Mouse (Mus musculus) embryonic facial prominence, embryonic 10.5 days (tissue): ENCODE measurements around the gene Rnf114. TPM values are rescaled to one million over a fixed set of nuclear protein-coding genes. Genes with fewer than 3 reads are reported as not detected.

Source experiments
- DNase-seq: peaks from one replicate; pipeline ENCODE4 v3.0.0-alpha.2; 2017; ENCODE audit warnings: low spot score
- H3K27ac ChIP-seq: fragments of 300-500 bp; sonication (generic); replicated peaks from 2 replicates; pipeline ENCODE4 v1.5.1; 2016; ENCODE audit warnings: mild to moderate bottlenecking
- H3K27me3 ChIP-seq: fragments of 300-500 bp; sonication (generic); replicated peaks from 2 replicates; pipeline ENCODE4 v1.6.1; 2016; ENCODE audit warnings: low read depth, mild to moderate bottlenecking; ENCODE audit not compliant: poor library complexity, severe bottlenecking
- H3K36me3 ChIP-seq: fragments of 300-500 bp; sonication (generic); replicated peaks from 2 replicates; pipeline ENCODE4 v1.6.1; 2016; ENCODE audit warnings: mild to moderate bottlenecking, moderate library complexity
- H3K4me1 ChIP-seq: fragments of 300-500 bp; sonication (generic); 2 replicates; pipeline ENCODE4 v1.6.1; 2016
- H3K4me3 ChIP-seq: fragments of 300-500 bp; sonication (generic); 2 replicates; pipeline ENCODE4 v1.5.1; 2016; ENCODE audit warnings: mild to moderate bottlenecking, moderate library complexity
- H3K9me3 ChIP-seq: fragments of 300-500 bp; sonication (generic); 2 replicates; pipeline ENCODE4 v1.6.1; 2016; ENCODE audit warnings: mild to moderate bottlenecking
- WGBS: fragments of 180-500 bp; shearing (Covaris S2); methylation state at CpG from one replicate; pipeline ENCODE4 v1.1.7; 2016; 5-methylcytosine and 5-hydroxymethylcytosine counted together
- polyA plus RNA-seq: library from polyadenylated mRNA; unstranded; fragments of >200 nt; fragmentation: Nextera tagmentation; extraction: Ambion mirVana; gene quantifications from 2 replicates; pipeline ENCODE4 v1.2.1, GENCODE M21; 2016

Gene Rnf114
- polyA plus RNA-seq, 1 experiment from 2014 or later: 133 TPM

DNA sequence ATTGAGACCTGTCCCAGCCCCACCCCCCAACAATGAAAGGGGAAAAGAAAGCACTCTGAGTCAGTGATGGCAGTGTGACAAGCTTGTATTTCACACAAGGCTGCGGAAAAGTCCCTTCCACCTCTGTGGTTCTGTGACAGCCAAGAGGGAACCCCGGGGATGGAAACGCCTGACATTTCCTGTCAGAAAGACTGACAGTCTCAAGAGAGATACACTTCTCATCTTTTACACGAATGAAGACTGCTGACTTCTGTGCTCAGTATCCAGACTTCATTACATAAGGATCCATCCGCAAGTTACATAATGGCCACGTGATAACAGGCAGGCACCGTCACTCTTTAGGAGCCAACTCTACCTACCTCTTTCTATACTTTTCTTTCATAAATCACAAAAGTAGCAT lies 4.0 kb downstream of the Rnf114 start:
- DNase-seq: no peak
- Histone ChIP-seq H3K27ac (no peak overlapping the region), H3K4me1 (peaks cover 17% of the 10 kb centered on the region), H3K27me3 (no peaks in the 10 kb centered on the region), H3K36me3 (peaks cover 11% of the 10 kb centered on the region; the same call in 1 of the 2 replicates), H3K9me3 (no peaks in the 10 kb centered on the region), H3K4me3 (no peak overlapping the region)
- WGBS: 87% methylated on average over 7 of the region's 7 CpGs

DNA sequence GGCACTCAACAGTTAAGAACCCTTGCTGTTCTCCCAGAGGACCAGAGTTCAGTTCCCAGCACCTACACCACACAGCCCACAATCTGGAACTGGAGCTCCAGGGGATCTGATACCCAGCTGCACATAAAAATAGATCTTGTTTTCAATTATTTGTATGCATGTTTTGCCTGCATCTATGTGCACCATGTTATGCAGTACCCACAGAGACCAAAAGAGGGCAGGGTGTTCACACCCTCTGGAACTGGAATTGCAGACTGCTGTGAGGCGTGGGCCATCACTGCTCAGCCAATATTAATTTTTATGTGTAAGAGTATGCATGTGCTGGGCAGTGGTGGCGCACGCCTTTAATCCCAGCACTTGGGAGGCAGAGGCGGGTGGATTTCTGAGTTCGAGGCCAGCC lies 4.8 kb downstream of the Rnf114 start:
- H3K4me3 ChIP-seq: no peak overlapping the region
- no peak overlapping the region for H3K27ac ChIP-seq
- peaks cover 11% of the 10 kb centered on the region; the same call in 1 of the 2 replicates for H3K36me3 ChIP-seq
- no peaks in the 10 kb centered on the region for H3K27me3 ChIP-seq
- 75% methylated on average over 5 of the region's 5 CpGs for WGBS
- H3K9me3 ChIP-seq: no peaks in the 10 kb centered on the region
- peak; percentile 31 for DNase-seq
- H3K4me1 ChIP-seq: peaks cover 9% of the 10 kb centered on the region

DNA sequence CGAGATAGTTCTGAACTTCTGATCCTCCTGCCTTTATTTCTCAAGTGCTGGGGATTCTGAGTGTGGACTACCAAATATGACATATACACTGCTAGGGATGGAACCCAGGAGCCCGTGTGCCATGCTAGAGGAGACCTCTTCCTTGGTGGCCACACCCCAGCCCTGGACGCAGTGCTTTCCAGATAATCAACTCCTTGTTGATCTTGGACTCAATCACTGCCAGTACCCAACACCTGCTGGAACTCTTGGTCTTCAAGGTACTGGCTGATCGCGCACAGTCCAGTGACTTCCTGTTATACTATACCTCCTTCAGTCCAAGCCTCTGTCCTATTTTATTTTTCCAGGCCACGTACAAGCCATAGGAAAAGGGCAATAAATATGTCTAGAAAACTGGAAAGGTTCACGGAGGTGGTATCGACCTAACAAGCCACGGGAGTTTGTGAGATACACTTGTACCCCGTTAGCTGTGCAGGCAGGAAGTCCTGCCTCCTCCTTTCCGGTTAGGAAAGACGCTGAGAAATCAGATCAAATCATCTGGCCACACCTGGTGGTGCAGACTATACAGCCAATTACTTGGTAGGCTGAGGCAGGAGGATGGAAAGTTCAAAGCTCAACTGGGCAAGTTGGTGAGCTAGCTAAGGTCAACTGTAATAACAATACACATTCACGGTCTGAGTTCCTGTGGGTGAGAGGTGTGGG lies 10.3 kb downstream of the Rnf114 start:
- Histone ChIP-seq H3K4me3 (peak overlapping the region; percentile 98), H3K27ac (peak overlapping the region; percentile 98)

DNA sequence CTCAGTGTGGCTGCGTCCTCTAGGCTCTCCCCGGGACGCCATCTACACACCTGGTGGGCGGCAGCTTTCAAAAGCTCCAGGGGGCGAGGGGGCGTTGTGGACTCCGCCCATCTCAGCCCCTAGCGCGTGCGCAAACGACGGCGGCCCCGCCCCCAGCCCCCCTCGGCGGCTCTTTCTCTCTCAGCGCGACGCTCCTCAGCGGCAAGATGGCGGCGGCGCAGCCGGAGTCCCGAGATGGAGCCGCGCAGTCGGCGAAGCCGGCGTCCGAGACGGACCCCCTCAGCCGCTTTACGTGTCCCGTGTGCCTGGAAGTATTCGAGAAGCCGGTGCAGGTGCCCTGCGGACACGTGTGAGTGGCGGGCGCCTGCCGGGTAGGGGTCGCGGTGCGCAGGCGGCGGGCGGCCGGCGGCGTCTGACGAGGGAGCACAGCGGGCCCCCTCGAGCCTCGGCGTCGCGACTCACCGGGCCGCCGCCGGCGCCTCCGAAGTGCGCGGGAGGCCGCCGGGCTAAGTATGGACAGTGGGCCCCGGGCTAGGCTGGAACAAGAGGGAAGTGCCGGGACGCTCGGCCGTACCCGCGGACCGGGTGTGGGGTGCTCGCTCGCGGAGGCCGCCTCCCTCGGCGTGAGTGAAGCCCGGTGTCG lies 10.9 kb downstream of the Rnf114 start:
- WGBS: under 1% methylated on average over 85 of the region's 85 CpGs
- H3K27me3 ChIP-seq: no peaks in the 10 kb centered on the region
- H3K27ac ChIP-seq: peak overlapping the region; percentile 98
- H3K4me1 ChIP-seq: peaks cover 34% of the 10 kb centered on the region
- peak; percentile 95 for DNase-seq
- H3K36me3 ChIP-seq: peaks cover 39% of the 10 kb centered on the region
- no peaks in the 10 kb centered on the region for H3K9me3 ChIP-seq
- peak overlapping the region; percentile 98 for H3K4me3 ChIP-seq

More for the DNA sequence above, 10.3 kb downstream of the Rnf114 start:
- no peak for DNase-seq
- H3K4me1 ChIP-seq: peaks cover 34% of the 10 kb centered on the region
- H3K9me3 ChIP-seq: no peaks in the 10 kb centered on the region
- WGBS: 48% methylated on average over 13 of the region's 13 CpGs
- H3K36me3 ChIP-seq: peaks cover 32% of the 10 kb centered on the region
- H3K27me3 ChIP-seq: no peaks in the 10 kb centered on the region

DNA sequence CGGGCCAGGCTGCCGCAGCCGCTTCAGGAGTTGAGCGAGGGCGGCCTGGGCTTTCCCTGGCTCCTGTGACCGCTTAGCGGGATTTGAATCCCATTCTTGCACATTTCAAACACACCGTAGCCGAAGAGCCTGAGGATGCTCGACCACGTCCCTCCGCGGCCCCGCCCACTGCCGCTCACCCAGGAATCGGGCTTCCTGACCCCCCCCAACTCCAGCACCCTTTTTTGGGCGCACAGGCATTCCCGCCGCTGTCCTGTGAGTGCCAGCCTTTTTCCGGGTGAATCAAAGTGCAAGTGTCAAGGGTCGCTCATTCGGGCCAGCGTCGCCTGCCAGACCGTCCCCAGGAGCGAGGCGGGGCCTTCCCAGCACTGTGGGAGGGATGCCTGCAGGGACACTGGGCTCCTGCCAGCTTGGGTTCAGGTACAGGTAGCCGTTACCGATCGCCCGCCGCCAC lies 11.5 kb downstream of the Rnf114 start:
- under 1% methylated on average over 32 of the region's 32 CpGs for WGBS
- H3K9me3 ChIP-seq: no peaks in the 10 kb centered on the region
- H3K27me3 ChIP-seq: no peaks in the 10 kb centered on the region

DNA sequence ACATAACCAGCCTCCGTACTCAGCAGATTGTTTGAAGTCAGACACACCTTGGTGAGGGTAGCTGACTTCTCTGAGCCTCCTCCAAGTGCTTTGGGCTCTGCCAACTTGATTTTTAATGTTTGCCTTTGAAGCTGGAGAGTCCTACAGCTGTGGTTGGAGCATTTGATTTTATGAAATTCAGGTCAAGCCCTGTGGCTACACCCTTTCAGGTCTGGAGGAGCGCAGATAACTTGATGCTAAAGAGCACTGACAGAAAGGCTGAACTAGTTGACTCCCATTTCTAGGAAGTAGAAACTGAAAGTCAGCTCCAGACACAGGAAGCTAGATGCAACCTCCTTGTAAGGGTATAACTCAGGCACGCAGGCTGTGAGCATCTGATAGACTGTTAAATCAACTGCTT lies 12.7 kb downstream of the Rnf114 start:
- Histone ChIP-seq H3K36me3 (peaks cover 56% of the 10 kb centered on the region), H3K27me3 (no peaks in the 10 kb centered on the region), H3K4me3 (peak overlapping the region; percentile 98; the same call in 1 of the 2 replicates), H3K4me1 (peaks cover 34% of the 10 kb centered on the region), H3K9me3 (no peaks in the 10 kb centered on the region), H3K27ac (no peak overlapping the region)
- no peak for DNase-seq
- WGBS: 89% methylated on average over 3 of the region's 3 CpGs

More for the DNA sequence above, 11.5 kb downstream of the Rnf114 start:
- Histone ChIP-seq H3K4me1 (peaks cover 34% of the 10 kb centered on the region), H3K4me3 (peak overlapping the region; percentile 98), H3K36me3 (peaks cover 44% of the 10 kb centered on the region), H3K27ac (peak overlapping the region; percentile 98)
- peak; percentile 58 for DNase-seq

DNA sequence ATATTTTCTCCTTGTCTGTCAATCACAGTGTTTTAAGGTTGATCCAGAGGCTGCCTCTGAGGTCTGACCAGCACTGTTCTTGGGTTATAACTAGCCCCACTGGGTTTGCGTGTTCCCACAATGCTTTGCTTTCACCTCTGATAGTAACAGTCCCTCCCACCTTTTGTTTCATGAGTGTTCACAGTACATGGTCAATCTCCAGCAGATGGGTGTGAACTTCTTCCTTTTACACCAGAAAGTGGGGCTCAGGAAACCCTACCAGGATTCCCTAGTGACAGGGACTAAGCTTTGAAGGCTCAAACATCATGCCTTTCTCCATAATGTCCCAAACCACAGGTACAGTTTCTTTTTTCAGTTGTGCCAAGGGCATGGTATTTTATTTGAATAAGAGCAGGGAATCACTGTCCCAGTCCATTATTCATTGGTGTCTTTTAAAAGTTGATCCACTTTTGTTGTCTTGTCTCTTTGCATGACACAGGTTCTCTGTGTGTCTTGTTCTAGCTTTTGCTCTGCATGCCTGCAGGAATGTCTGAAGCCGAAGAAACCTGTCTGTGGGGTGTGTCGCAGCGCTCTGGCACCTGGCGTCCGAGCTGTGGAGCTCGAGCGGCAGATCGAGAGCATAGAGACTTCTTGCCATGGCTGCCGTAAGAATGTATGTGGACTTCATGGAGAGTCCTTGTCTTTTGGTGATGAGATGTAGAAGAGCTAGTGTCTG lies 14.3 kb downstream of the Rnf114 start:
- 94% methylated on average over 10 of the region's 10 CpGs for WGBS

DNA sequence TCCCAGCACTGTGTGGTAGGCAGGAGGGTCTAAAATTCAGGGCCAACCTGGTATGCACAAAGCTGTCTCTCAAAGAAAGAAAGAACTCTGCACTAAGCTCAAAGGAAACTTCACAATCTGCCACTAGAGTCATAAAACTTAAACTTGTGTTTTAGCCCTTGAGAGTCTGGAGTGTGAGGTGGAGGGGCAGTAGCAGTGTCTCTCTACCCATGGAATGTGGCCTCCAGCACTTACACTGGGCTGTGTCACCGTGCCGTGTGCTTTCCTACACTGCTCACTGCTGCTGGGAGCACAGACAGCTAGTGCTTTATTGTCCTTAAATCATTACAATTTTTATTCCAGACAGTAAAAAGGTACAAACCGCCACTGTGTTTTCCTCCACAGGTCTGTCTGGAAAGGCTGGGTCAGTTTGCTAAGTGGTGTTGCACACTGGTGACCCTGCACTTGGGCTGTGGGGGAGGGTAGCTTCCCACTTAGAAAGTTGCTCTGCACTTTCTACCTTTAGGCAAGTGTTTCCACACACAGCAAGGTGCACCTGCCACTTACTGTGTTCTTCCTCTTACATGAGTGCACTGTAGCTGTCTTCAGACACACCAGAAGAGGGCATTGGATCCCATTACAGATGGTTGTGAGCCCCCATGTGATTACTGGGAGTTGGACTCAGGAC lies 15.4 kb downstream of the Rnf114 start:
- H3K9me3 ChIP-seq: no peaks in the 10 kb centered on the region
- H3K27me3 ChIP-seq: no peaks in the 10 kb centered on the region
- no peak overlapping the region for H3K4me3 ChIP-seq
- 93% methylated on average over 3 of the region's 3 CpGs for WGBS
- peaks cover 30% of the 10 kb centered on the region for H3K4me1 ChIP-seq
- no peak for DNase-seq
- peaks cover 83% of the 10 kb centered on the region for H3K36me3 ChIP-seq
- H3K27ac ChIP-seq: no peak overlapping the region

More for the DNA sequence above, 14.3 kb downstream of the Rnf114 start:
- Histone ChIP-seq H3K9me3 (no peaks in the 10 kb centered on the region), H3K27me3 (no peaks in the 10 kb centered on the region), H3K4me3 (no peak overlapping the region), H3K4me1 (peaks cover 34% of the 10 kb centered on the region), H3K27ac (no peak overlapping the region), H3K36me3 (peaks cover 72% of the 10 kb centered on the region)
- DNase-seq: no peak

DNA sequence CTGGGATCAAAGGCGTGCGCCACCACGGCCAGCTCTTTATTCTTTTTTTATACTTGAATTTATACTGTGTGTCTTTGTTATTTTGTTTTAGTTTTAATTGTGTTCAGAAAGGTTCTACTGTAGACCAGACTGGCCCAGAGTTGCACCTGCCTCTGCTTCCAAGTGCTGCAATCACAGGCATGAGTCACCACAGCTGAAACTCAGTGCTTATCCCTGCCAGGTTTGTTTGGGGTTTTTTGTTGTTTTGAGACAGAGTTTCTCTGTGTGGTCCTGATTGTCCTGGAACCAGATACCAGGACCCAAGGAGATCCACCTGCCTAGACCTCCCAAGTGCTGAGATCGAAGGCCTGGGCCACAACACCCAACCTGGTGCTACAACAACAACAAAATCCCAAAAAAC lies 16.1 kb downstream of the Rnf114 start:
- WGBS: 96% methylated on average over 4 of the region's 4 CpGs
- H3K27me3 ChIP-seq: no peaks in the 10 kb centered on the region
- no peak overlapping the region for H3K27ac ChIP-seq
- no peak for DNase-seq
- peaks cover 91% of the 10 kb centered on the region for H3K36me3 ChIP-seq
- peaks cover 26% of the 10 kb centered on the region for H3K4me1 ChIP-seq
- no peaks in the 10 kb centered on the region for H3K9me3 ChIP-seq
- H3K4me3 ChIP-seq: no peak overlapping the region

DNA sequence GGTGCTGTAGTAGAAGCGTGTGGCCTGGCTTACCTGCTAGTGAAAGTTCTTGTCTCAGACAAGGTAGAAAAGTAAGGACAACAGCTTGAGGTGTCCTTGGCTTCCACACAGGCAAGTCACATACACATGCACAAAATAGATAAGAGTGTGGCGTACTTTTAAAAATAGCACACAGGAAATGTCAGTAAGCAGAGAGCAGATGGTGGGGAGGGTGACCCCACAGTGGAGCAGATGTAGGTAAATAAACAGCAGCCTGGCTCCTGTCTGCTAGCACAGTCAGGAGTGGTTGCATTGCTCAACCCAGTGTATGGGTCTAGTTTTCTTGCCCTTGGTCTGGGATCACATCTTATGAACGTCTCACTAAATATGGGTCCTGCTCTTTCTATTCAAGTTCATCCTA lies 18.0 kb downstream of the Rnf114 start:
- DNase-seq: no peak
- Histone ChIP-seq H3K27ac (no peak overlapping the region), H3K9me3 (no peaks in the 10 kb centered on the region), H3K4me1 (peaks cover 9% of the 10 kb centered on the region), H3K27me3 (no peaks in the 10 kb centered on the region), H3K36me3 (peaks cover 100% of the 10 kb centered on the region), H3K4me3 (no peak overlapping the region)
- 89% methylated on average over 3 of the region's 3 CpGs for WGBS

DNA sequence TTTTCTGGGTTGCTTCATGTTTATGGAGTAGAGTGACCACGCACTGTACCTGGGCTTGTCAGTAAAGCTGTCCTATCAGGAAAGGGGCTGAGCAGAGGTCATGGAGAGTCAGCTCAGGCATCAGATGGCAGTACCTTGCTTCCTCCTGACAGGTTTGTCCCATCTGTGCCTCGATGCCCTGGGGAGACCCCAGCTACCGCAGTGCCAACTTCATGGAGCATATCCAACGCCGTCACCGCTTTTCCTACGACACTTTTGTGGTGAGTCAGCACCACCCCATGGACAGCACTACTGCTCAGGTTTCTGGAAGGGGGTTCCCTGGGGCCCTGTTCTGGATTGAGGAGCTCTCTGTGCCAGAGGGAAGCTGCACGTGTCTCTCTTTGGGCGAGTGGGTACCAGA lies 19.9 kb downstream of the Rnf114 start:
- 92% methylated on average over 9 of the region's 9 CpGs for WGBS
- Histone ChIP-seq H3K27me3 (no peaks in the 10 kb centered on the region), H3K27ac (no peak overlapping the region), H3K36me3 (peaks cover 100% of the 10 kb centered on the region), H3K4me3 (no peak overlapping the region), H3K9me3 (no peaks in the 10 kb centered on the region), H3K4me1 (no peaks in the 10 kb centered on the region)
- no peak for DNase-seq

DNA sequence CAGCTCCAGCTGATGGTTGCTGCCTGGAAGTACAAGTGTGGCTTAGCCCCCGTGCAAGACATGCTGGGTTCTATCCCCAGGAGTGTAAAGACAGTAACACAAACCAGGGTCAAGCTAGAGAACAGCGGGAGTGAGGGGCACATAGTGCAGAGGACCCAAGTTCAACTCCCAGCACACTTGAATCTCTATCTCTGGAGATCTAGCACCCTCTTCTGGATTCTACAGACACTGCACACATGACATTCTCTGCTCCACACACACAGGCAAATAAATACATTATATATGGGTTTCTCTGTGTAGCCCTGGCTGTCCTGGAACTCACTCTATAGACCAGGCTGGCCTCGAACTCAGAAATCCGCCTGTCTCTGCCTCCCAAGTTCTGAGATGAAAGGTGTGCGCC lies 20.5 kb downstream of the Rnf114 start:
- WGBS: 89% methylated on average over 5 of the region's 5 CpGs
- Histone ChIP-seq H3K4me1 (no peaks in the 10 kb centered on the region), H3K9me3 (no peaks in the 10 kb centered on the region), H3K36me3 (peaks cover 100% of the 10 kb centered on the region), H3K4me3 (no peak overlapping the region), H3K27me3 (no peaks in the 10 kb centered on the region), H3K27ac (no peak overlapping the region)
- DNase-seq: no peak
